Mouse (Mus musculus) cerebellum, postnatal 25 days (tissue): ENCODE results near the gene Tmem237.
A peak's percentile ranks its signal among the peaks of the same experiment; 100 is the strongest.

Experiments
- DNase-seq, 2 experiments: peaks; one replicate each; pipeline ENCODE4 v3.0.0; 2021; ENCODE audit warnings: mixed read lengths in 2 of 2

The Tmem237 gene

DNA sequence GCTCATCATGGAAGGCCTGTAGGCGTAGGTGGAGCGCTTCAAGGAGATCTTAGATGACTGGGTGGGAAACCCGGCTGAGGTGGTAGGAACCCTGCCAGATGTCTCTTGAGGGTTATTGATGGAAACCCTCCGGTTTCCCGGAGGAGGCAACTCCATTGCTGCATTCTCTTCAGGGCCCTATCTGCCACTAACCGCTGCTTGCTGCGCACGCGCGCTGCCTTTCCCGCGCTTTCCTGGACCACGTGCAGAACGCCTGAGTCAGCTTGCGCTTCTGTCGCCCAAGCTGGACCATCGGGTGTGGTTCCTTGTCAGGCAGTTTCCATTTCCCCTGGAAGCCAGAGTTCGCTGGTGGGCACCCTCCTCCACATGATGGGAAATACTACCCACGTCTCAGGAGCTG, 25.5 kb downstream of the Tmem237 start, which contains the start of gene C2cd6:
C2cd6 (minus strand) TSS at position 196 of the 400 bp plus-strand sequence.
- no peak for DNase-seq

DNA sequence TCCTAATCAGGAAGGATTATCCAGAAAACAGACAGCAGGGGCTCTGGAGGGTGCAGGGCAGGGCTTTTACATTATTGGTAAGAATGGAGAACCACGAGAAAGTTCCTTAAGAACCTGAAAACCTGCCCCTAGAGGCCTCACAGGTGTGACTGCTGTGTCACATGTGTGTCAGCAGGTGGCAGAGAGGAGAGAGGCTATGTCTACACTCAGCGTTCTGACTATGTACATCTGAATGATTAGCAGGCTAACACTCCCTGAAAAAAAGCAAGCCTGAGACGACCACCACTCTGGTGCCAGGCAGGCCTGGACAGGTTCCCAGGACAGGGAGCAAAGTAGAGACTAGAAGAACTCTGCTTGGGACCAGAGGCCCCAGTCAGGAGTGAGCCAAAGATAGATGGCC, 49.3 kb downstream of the Tmem237 start:
- DNase-seq = no peak

DNA sequence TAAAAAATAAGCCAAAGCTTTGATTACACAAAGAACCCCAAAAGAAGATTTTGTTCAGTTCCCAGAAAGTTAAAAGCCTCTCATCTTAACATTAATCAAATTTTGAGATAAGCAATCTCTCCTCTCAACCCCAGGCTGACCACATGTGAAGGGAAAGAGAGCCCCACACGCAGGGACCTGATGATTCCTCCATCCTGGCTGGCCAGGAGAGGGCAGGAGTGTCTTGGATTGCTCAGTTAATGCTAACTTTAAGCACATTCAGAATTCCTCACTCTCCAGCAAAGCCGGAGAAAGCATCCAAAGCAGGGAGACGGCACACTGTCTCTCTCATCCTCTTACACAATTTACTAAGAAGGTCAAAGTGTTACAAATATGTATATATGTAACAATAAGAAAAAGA, 52.2 kb downstream of the Tmem237 start:
- peak; percentile 6 to 48 for DNase-seq

DNA sequence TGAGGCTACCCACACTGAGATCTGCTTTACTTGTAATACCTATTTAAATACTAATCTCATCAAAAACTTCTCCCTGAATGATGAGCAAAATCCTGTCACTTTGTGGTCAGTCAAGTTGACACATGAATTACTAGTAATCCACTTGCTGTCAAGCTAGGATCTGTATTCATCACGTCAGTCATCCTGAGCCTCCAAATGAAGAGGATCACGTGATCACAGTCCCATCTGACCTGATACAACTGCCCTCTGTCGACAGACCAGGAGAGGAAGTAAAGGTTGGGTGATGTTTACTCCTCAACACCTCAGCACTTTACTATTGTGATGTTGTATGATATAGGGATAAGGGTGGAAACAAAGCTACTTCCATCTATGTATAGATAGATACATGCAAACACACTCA, 56.5 kb downstream of the Tmem237 start:
- no peak for DNase-seq

DNA sequence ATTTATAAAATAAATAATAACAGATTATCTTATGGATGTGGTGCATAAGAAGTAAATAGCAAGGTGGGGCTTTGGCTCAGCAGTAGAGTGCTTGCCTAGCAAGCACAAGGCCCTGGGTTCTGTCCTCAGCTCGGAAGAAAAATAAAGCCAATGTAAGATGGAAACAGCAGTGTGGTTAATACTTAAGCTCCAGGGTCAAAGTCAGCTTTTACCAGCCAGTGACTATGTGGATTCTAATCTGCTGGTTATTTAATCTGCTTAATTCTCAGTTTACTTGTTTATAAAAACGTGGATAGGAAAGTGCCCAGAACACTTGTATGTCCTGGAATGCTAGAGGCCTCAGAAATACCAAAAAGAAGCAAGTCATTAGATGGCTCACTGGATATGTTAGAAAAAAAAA, 63.3 kb downstream of the Tmem237 start:
- DNase-seq = no peak

DNA sequence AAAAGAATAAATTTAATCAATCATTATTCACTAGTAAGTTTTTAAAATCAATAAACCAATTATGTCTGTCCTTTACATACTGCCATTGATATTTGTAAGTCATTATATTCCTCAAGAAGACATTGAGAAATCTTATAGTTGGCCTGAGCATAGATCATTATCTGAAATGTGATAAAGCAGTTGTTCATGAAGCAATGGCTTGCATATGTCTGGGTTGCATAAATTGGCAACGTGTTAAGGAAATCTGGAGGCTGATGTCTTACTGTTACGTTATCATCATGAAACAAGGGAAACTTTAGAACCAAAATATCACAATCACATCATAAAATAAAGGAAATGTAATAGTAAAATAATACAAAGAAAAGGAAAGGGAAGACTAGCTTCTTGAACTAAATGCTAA, 68.9 kb downstream of the Tmem237 start:
- no peak for DNase-seq
